Mouse (Mus musculus) effector memory CD4-positive, alpha-beta T cell, adult 7 months (primary cell): ENCODE measurements around the gene 1810049J17Rik. TPM values are rescaled to one million over a fixed set of nuclear protein-coding genes. Genes with fewer than 3 reads are reported as not detected.

Experiments
- polyA plus RNA-seq: library from polyadenylated mRNA; unstranded; fragments of 100-300 nt; shearing (Covaris generic); gene quantifications from one replicate; pipeline ENCODE4 v1.2.1, GENCODE M21; 2017

The 1810049J17Rik gene
- polyA plus RNA-seq, result not detected

DNA sequence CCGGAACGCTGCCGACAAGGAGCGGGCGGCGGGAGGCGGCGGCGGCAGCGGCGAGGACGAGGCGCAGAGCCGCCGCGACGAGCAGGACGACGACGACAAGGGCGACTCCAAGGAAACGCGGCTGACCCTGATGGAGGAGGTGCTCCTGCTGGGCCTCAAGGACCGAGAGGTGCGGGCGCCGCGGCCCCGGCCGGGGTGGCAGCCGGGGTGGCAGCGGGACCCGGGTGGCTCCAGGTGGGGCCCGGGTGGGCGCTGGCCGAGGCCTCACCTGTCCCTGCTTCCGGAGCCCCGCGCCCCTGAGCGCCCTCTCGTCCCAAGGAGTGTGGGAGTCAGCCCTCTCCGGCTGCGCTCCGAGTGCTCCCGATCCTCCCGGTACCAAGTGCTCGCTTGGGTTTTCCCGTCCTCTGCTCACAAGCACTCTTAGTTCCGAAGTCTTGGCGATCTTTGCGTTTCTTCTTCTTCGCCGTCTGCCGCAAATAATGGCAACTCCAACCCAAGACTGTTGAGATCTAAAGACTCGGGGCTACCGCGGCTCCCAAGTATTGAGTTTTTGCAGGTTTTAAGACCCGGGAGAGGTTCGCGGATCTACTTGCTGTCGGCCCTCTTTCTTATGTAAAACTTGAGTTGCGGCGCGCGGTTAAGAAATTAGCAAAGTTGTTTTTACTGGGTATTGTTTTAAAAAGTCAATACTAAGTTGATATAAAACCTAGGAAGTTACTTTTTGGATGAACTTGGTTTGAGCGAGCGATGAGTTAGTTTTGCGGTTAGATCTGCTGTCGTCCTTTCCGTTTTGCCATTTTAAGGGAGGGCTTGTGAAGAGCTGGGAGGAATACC, at the start of gene 1810049J17Rik:
Gene 1810049J17Rik, minus strand, starts transcription at position 112 of the 834 bp plus-strand sequence.

DNA sequence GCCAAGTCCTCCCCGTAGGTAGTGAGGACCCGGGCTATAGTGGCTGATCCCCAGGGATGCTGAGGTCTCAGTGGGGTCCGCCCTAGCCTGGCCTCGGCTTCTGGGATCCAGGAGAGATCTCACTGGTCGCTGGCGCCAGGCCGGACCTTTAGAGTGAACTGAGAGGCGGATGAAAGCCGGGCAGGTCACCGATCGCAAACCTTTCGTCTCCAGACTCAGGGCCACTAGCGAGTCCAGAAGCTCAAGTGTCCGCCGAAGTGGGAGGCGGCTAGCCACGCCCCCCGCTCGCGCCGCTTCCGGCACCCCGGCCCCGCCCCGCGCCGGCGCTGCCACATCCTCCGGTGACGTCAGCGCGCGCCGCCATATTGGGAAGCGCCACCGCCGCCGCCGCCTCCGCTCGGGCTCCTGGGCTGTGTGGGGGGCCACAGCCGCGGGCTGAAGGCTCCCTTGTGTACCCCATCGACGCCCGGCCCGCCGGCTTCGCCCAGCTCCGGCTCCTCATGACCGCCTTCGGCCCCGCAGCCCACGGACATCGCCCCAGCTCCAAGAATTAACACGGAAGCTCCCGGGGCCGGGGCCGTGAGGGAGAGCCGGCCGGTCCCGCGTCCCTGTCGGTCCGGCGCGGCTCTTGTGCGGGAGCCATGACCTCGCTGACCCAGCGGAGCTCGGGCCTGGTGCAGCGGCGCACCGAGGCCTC, 460 bp downstream of the 1810049J17Rik start, which contains the start of gene Golph3:
Gene Golph3, plus strand, starts transcription at position 360 of the 697 bp plus-strand sequence.

Other genes with a start within 250 kb of the 1810049J17Rik start
- 152 TPM for gene Zfr, start 204.1 kb downstream of the 1810049J17Rik start, polyA plus RNA-seq
- 92.8 TPM for gene Mtmr12, start 116.9 kb downstream of the 1810049J17Rik start, polyA plus RNA-seq
- 219 TPM for gene Golph3, start 449 bp downstream of the 1810049J17Rik start, polyA plus RNA-seq